Mouse (Mus musculus): ENCODE results near the gene Parvg.

GRCm38 (mm10) chr15:84313566-84313878, 10.3 kb upstream of the Parvg start:
- TF ChIP-seq CTCF (IDR thresholded peaks at IDR 0.05; ENCODE audit: insufficient read depth, low read depth, low read length), result no peak
- TF ChIP-seq POLR2A (IDR thresholded peaks at IDR 0.05; ENCODE audit: insufficient read depth, low read depth, low read length), result no peak
